Mouse (Mus musculus): Measurements from ENCODE around the gene Ccdc169.
"Not testable (repeated sequence)": the region's sequence is repeated elsewhere in the genome, so short reads cannot be mapped to it uniquely, and the experiment has no call there.

The Ccdc169 gene

GRCm38 (mm10) chr3:55195581-55196327 is 58.6 kb downstream of the Ccdc169 start:
- DNase-seq (ENCODE audit: low read depth) = peak; percentile 49

DNA sequence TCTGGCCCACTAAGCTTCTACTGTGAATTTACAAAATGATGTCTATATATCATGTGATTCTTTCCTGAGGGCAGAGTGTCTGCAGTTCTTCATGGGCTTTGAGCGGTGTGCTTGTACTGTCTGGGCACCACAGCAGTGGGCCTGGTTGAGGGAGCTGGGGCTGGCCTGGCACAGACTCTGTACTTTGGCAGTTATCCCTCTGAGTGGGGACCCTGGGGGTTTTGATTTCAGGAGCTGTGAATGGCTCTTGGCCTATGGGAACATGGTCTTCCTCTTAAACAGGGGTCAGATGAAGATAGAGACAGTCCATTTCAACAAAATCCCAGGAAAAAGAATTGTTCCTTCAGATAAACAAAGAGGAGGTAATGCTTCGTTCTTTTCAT is 59.2 kb downstream of the Ccdc169 start:
- DNase-seq (ENCODE audit: low read depth) = no peak

- not testable (repeated sequence) for DNase-seq (ENCODE audit: low read depth)
These were observed 66.5 kb downstream of the Ccdc169 start for GRCm38 (mm10) chr3:55203621-55204020.

GRCm38 (mm10) chr3:55206413-55206812 is 69.3 kb downstream of the Ccdc169 start:
- DNase-seq (ENCODE audit: low read depth) = no peak

DNA sequence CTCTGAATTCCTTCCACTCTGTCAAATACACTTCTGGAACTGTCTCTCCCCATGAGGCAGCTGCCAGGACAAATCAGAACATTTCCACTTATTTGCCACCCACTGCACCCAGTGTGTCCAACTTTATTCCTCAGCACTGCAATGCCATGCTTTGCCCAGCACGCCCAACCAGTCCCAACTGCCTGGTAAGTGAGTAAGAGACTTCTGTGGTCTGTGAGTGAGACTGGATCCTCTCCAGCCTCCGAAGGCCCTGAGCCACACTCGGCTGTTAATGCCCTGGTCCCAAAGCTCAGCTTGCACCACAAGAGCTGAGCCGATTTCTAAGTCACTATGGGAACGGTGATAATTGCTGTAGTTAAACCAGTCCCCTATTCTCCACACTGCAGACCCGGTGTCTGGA is 70.5 kb downstream of the Ccdc169 start:
- peak; percentile 57 for DNase-seq (ENCODE audit: low read depth)

DNA sequence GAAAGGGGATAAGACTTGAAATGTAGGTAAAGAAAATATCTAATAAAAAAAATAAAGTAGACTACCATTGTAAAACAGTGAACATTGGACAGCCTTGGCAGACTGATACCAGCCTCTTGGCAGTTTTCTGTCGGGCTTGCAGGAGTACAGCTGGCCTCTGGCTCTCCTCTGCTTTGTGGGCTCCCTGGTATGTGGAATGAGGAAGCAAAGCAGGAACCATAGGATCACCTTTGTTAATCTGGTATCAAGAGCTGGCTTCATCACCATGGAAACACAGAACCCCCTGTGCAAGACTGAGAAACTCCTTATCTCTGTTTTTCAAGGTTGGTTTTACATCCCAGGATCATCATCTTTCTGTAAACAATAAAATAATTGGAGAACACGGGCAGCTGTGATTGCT is 75.1 kb downstream of the Ccdc169 start:
- no peak for DNase-seq (ENCODE audit: low read depth)

DNA sequence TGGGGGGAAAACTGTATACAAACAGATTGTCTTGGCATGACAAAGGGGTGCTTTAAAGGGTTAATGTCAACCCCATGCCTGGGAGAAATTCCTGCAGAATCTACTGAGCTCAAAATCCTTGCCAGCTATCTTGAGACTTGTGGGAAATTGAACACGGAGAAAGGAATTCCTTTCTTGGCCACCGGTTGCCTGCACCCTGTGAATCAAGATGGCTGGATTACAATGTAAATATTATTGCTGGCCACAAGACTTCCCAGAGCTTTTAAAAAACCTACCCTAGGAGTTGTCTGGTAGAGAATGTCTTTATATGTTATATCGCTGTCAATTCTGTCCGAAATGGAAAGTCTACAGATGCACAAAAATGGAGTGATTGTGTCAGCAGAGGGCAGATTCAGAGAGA is 76.6 kb downstream of the Ccdc169 start:
- DNase-seq (ENCODE audit: low read depth) = peak; percentile 78

GRCm38 (mm10) chr3:55214413-55214812 is 77.3 kb downstream of the Ccdc169 start:
- DNase-seq (ENCODE audit: low read depth) = peak; percentile 66

DNA sequence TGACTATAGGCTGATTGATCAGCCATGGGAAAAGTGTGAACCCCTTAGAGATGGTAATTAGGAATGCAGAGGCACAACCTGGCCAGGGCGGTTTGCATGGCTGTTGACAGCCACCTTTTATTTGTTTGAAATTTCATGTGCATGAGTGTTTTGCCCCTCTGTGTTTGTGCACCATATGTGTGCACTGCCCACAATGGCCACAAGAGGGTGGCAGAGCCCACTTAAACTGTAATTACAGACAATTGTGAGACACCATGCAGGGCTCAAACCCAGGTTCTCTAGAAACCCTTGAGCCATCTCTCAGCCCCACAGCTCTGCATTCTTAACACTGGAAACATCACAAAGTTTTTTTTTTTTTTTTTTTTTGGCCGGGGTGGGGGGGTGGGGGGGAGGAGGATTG is 85.4 kb downstream of the Ccdc169 start:
- no peak for DNase-seq (ENCODE audit: low read depth)

Data from NIH3T3 (cell line).